Mouse (Mus musculus): Measurements from ENCODE around the gene Akirin2.

DNA sequence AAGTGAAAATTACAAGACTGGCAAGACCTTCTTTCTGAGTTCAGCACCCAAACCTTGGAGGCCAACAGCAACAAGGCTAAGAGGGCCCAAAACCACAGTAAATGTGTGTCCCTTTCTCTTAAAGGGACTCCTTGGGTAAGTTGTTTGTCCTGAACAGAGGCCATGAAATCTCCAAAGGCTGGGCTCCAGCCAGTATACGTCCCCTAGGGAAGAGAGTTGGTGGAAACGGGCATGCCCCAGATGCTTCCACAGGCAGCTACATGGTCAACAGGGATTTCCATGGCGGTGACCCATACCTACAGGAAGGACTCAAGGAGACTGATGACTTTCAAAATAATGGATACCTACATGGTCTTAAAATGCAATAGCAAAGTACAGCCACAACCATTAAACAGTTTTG, 32.7 kb downstream of the Akirin2 start:
- no peak for TF ChIP-seq CTCF (IDR thresholded peaks at IDR 0.05; ENCODE audit: extremely low read depth, insufficient read depth, low read length)
- no peak for TF ChIP-seq POLR2A (IDR thresholded peaks at IDR 0.05; ENCODE audit: extremely low read depth, insufficient read depth, low read length)
